In genomic region chr14:26042611-26043010, GRCm38 (mm10) we compare ENCODE assay signal across 8 mouse cellular contexts. TPM values are rescaled to one million over a fixed set of nuclear protein-coding genes. Genes with fewer than 3 reads are reported as not detected.
DNase-seq lines count a peak whose midpoint lies in the region; ATAC-seq and TF ChIP-seq lines count a peak whose summit lies in the region.
"Not testable (repeated sequence)": the region's sequence is repeated elsewhere in the genome, so short reads cannot be mapped to it uniquely, and the experiment has no call there.
"Had no signal": no experiment of that assay in that cellular context is flagged by ENCODE, and none has a peak within 500 bp of the region (broad histone marks: within the 10 kb centered on the region; RNA-seq: fewer than 3 reads in every experiment).

TSS of gene Gm9780 (minus strand) at chr14:26042711.

- TF ChIP-seq CTCF in kidney, postnatal 0 days (IDR thresholded peaks at IDR 0.05; ENCODE audit: low read depth); lung, adult 2 months (IDR thresholded peaks at IDR 0.05; ENCODE audit: insufficient read depth, low read length): not testable (repeated sequence)

- not testable (repeated sequence) for H3K9ac ChIP-seq in intestine, embryonic 15.5 days; kidney, postnatal 0 days (ENCODE audit: low read depth, low read length); stomach, embryonic 14.5 days (replicated peaks; ENCODE audit: low read depth, low read length)

- intact Hi-C loops in heart, postnatal 14 days (cut with DNase I) = not testable (repeated sequence)

- not testable (repeated sequence) for H3K9me3 ChIP-seq in intestine, embryonic 15.5 days; kidney, postnatal 0 days (replicated peaks; ENCODE audit: low read length); stomach, embryonic 14.5 days (ENCODE audit: control insufficient read depth, low read depth, low read length)

- not testable (repeated sequence) for ATAC-seq in intestine, embryonic 15.5 days; kidney, postnatal 0 days (replicated peaks; ENCODE audit: low FRiP score, low read depth); stomach, embryonic 14.5 days (ENCODE audit: insufficient number of reproducible peaks, insufficient read depth, low FRiP score, low read depth)

- not testable (repeated sequence) for H3K27me3 ChIP-seq in intestine, embryonic 15.5 days (replicated peaks); kidney, postnatal 0 days (ENCODE audit: insufficient read depth, low read length); stomach, embryonic 14.5 days (ENCODE audit: control insufficient read depth, insufficient read depth, low read length)

- no CpG with 5 or more reads among the region's 26 CpGs for WGBS in intestine, embryonic 15.5 days
- no CpG with 5 or more reads among the region's 26 CpGs for WGBS in kidney, postnatal 0 days
- no CpG with 5 or more reads among the region's 26 CpGs for WGBS in lung, adult 2 months
- no CpG with 5 or more reads among the region's 26 CpGs for WGBS in stomach, embryonic 14.5 days

- not testable (repeated sequence) for H3K4me2 ChIP-seq in intestine, embryonic 15.5 days (replicated peaks); kidney, postnatal 0 days (ENCODE audit: low read length); stomach, embryonic 14.5 days (replicated peaks; ENCODE audit: low read depth, low read length)

- H3K36me3 ChIP-seq in intestine, embryonic 15.5 days; kidney, postnatal 0 days (ENCODE audit: insufficient read depth, low read length); stomach, embryonic 14.5 days (ENCODE audit: control insufficient read depth, insufficient read depth, low read length): not testable (repeated sequence)

- not testable (repeated sequence) for H3K27ac ChIP-seq in brown adipose tissue, adult 24 weeks (replicated peaks; ENCODE audit: low read depth, low read length); intestine, embryonic 15.5 days; kidney, postnatal 0 days; stomach, embryonic 14.5 days (ENCODE audit: low read length)

- DNase-seq in heart, adult 18-20 months; heart, postnatal 14 days; kidney, postnatal 0 days (ENCODE audit: low spot score); lung, adult 2 months: not testable (repeated sequence)

- H3K4me3 ChIP-seq in brown adipose tissue, adult 24 weeks (ENCODE audit: insufficient read depth, low read depth, low read length); intestine, embryonic 15.5 days (replicated peaks); kidney, postnatal 0 days (replicated peaks; ENCODE audit: low read depth, low read length); lung, adult 2 months (replicated peaks; ENCODE audit: extremely low read depth, low read depth, low read length); stomach, embryonic 14.5 days (ENCODE audit: low read depth, low read length): not testable (repeated sequence)

- H3K4me1 ChIP-seq in brown adipose tissue, adult 24 weeks (ENCODE audit: control insufficient read depth, insufficient read depth, insufficient read length, low read length); intestine, embryonic 15.5 days (replicated peaks); kidney, postnatal 0 days (replicated peaks; ENCODE audit: insufficient read depth, low read length); lung, adult 2 months (ENCODE audit: control insufficient read depth, insufficient read depth, low read length); stomach, embryonic 14.5 days (ENCODE audit: control insufficient read depth, insufficient read depth, low read length): not testable (repeated sequence)

- TF ChIP-seq POLR2A in lung, adult 2 months (IDR thresholded peaks at IDR 0.05; ENCODE audit: borderline replicate concordance, extremely low read depth, low read depth, low read length) = not testable (repeated sequence)

RNA-seq across cellular contexts. Expression of gene Gm9780, which starts in this region (rescaled TPM):
- 12.8 and 46.7 TPM in 2 replicates for polyA plus RNA-seq in brown adipose tissue, adult 24 weeks (2012; ENCODE audit: insufficient read depth, insufficient read length, missing spikeins)
- 10 to 100 TPM; 14.1 to 17.5 TPM for total RNA-seq in heart, adult 18-20 months (2021)
- 10 to 100 TPM; 21.2 to 24.0 TPM for total RNA-seq in heart, postnatal 14 days (2021)
- 22.4 and 24.3 TPM in 2 replicates for polyA plus RNA-seq in intestine, embryonic 15.5 days (2015; fragmentation: Nextera tagmentation; extraction: Ambion mirVana)
- polyA plus RNA-seq in kidney, postnatal 0 days (2015; fragmentation: Nextera tagmentation; extraction: Ambion mirVana) = 58.2 and 63.5 TPM in 2 replicates
- polyA plus RNA-seq in lung, adult 2 months (2012; rRNA removed) = 317 and 490 TPM in 2 replicates
- 36.3 and 40.2 TPM in 2 replicates for polyA plus RNA-seq in stomach, embryonic 14.5 days (2014; fragmentation: Nextera tagmentation; extraction: Ambion mirVana)
- total RNA-seq: hematopoietic stem cell, adult 5-6 weeks had no signal
